Mouse (Mus musculus): ENCODE results near the gene Tox3.

The Tox3 gene

GRCm38 (mm10) chr8:90323824-90324223 lies 24.3 kb downstream of the Tox3 start:
- DNase-seq = no peak

DNA sequence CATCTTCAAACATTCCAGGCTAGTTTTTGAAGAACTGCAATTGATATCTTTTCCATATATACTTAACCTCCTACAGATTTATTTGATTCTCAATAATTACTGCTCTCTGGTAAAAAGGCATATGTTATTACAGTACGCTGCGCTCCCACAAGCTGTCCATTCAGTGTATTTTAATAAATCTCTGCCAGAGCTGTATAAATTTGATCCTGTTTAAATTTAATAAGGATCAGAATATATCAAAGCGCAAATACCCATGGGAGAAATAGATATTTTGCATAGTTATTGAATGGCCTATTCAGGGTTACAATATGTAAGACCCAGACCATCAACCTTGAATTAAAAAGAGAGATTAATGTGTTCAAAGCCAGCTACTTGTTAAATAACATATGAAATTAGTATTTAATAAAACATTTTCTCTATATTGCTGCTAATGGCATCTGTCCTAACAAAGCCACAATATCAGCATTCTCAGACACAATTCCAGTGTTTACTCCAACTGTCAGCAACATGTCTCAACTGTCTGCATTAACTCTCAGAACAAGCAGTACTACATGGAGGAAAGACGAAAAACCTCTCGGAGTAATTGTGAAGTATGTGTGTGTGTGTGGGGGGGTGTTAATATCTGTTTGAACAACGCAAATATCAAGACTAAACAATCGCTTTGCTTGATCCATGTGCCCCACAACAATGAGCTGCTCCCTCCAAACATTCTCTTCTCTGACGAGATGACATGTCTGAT lies 25.3 kb downstream of the Tox3 start:
- no peak for DNase-seq

GRCm38 (mm10) chr8:90321255-90321654 lies 26.9 kb downstream of the Tox3 start:
- no peak for DNase-seq

GRCm38 (mm10) chr8:90314312-90314711 lies 33.8 kb downstream of the Tox3 start:
- DNase-seq = no peak

DNA sequence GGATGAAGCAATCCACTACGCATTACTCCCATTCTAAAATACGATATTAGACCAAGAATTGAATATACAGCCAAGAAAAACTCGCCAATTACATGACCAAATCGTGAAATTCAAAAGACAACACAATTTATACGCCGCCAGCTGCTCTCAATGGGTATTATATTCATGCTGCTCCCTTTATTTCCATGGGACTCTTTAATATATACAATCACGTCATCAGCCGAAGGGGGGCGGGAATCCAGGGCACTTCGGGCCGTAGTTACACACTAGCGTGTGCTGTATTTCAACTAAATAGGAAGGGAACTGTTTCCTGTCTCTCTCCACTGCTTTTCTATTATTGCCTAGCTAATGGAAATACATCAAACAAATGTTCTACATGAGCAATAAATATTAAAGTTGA lies 45.2 kb downstream of the Tox3 start:
- DNase-seq = no peak

DNA sequence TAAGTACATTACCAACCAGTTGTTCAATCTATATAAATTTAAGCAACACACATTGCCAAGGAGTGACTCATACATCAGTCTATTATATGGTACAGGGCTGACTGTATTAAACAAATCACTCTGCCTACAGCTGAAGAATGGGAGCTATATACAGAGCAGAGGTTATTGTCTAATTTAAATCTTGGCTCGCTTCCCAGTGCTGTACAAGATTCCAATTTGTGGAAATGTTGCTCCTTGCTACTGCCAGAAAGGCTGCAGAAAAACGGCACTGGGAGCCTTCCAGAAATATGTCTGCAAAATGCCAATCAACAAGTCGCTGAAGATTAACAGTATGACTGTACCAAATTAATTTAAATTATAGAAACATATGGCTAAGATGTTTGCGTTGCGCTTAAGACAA lies 45.9 kb downstream of the Tox3 start:
- no peak for DNase-seq

DNA sequence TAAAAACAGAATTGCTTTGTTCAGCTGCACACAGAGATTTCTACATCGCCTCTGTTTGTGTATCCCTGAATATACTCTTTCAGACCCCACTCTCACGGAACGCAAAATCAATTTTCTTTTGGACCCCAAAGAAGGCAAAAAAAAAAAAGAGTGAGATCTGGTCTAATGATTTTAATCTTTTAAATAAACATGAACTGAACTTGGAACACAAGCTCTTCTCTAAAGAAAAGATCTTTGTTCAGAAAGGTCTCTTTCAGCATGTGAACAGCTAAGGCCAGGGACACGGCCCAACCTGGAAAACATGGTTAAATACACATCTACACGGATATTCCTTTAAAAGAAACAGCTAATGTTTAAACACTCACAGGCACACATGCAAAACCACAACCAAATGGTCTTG lies 46.6 kb downstream of the Tox3 start:
- DNase-seq = no peak

GRCm38 (mm10) chr8:90300973-90301372 lies 47.2 kb downstream of the Tox3 start:
- DNase-seq = no peak

DNA sequence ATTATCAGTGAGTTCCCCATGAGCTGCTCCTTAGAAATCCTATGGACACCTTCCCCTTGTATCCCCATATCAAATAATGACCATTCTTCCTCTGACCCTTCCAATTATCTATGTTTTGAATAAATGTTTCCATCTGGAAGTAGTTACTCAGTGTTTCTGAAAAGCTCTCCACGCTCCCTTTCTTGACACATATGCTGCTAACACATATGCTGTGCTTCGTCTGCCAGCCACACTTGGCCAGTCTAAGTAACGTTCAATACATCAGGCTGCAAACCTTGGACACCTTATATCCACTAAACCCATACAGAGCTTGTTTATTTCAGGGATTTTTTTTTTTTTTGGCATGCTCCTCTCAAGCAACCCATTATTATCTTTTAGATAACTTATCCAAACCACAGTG lies 54.1 kb downstream of the Tox3 start:
- DNase-seq = no peak

GRCm38 (mm10) chr8:90290811-90291210 lies 57.3 kb downstream of the Tox3 start:
- DNase-seq = no peak

GRCm38 (mm10) chr8:90276722-90277121 lies 71.4 kb downstream of the Tox3 start:
- DNase-seq = no peak

GRCm38 (mm10) chr8:90273182-90273581 lies 75.0 kb downstream of the Tox3 start:
- no peak for DNase-seq

DNA sequence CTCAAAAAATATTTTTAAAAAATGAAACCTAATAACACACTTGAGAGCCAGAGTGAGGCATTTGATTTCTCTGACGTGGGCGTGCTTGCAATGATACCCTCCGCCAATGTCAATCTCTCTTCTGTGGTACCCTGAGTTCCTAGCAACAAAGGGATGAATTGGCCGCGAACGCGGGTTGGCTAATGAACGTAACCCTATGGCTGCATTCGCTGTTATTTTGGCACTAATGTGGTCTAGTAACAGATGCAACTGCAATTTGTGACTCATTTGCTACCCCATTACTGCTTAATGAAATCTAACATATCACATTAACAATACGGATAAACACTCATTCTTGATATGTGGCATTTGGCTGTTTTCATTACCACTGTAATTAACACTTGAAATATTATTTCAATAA lies 76.2 kb downstream of the Tox3 start:
- no peak for DNase-seq

GRCm38 (mm10) chr8:90267698-90268256 lies 80.4 kb downstream of the Tox3 start:
- no peak for DNase-seq

DNA sequence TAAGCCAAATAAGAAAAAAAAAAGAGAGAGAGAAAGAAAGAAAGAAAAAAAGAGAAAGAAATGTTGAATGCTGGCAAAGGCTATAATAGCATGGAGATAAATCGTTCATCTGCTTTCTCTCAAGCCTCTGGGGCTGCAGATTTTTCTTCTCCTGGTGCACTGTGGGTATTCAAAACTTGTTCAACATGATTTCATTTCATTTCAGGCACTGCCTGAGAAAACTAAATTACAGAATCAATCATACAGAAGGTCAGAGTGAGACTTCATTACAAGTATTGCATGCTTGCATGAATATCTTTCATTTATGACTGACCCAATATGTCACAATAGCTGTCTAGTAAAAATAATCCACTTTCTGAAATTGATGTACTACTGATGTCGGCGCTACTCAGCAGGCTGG lies 81.2 kb downstream of the Tox3 start:
- DNase-seq = no peak

- no peak for DNase-seq
These were observed 81.9 kb downstream of the Tox3 start for GRCm38 (mm10) chr8:90266239-90266638.

DNA sequence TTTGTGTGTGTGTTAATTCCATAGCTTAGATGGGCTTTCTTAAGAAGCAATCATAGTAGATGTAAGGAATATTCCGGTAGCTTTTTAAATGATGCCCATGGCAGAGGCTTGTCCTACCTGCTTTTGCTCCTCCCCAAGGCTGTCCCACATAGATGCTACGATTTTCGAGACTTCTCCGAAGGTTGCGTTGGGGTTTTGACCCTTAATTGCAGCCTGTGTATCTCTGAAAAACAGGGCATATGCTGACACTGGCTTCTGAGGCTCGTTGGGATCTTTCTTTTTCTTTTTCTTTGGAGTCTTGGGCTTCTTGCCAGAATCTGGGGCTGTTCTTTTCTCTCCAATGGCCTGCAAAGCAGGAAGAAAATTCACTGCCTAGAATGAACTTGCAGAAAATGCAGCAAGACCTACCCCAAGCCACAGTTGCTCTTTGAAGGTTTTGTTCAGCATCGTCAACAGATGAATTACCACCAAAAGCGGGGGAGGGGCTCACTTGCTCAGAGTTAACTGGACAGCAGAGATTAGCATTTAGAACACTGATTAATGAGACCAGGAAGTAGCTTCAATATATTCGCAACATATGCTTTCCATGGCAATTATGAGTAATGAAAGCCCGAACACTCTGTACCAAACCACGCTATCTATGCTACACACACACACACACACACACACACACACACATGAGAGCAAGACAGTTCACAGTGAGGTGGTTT lies 93.8 kb downstream of the Tox3 start:
- DNase-seq = no peak

DNA sequence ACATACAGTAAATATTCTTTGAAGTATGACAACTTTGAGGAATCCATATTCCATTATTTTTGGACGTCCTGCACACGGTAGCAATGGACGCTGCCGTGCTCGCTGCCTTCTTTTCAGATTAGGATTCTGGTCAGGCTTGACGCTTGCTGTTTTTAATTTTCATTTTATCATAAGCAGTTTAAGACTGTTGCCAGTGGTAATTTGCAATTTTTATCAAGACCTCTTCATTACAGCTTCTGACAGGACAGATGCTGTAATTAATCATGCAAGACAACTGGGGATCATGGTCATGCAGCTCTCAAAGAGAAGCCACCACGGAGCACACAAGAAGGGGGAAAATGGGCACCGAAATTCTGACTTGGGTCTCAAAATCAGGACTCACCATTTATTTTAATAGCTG lies 101.8 kb downstream of the Tox3 start:
- DNase-seq = no peak

DNA sequence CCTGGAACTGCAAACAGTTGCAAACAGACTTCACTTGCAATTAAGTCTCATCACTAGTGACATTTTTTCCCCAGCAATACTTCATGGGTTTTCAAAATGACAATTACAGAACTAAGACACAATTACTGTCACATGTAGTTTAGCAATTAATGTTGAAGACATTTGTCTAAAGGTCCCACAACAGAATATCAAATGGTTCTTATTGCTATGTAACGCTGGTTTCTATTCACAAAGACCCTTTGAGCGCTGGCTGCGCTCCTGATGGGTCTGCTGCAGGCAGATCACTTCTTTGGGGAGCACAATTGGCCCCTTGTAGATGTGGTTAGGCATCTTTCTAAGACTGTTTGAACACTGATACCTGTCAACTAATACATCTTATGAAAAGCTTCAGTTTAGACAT lies 102.3 kb downstream of the Tox3 start:
- DNase-seq = no peak

DNA sequence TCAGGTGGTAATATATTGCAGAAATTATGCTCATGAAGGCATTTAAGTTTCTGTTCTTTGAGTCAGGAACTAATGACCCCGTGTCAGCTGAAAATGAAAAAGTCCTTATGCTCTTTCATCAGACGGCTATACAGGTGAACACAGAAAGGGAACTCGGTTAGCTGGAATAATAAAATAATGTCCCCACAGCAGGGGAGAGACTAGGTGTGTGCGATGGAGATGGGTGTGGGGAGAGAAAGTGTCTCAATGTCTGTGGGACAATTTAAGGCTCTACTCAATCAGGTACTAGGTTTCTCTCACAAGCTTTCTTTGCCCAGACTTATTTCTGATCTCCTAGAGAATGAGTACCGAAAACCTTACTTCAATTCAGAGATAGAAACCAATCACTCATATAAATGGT lies 103.0 kb downstream of the Tox3 start:
- no peak for DNase-seq

DNA sequence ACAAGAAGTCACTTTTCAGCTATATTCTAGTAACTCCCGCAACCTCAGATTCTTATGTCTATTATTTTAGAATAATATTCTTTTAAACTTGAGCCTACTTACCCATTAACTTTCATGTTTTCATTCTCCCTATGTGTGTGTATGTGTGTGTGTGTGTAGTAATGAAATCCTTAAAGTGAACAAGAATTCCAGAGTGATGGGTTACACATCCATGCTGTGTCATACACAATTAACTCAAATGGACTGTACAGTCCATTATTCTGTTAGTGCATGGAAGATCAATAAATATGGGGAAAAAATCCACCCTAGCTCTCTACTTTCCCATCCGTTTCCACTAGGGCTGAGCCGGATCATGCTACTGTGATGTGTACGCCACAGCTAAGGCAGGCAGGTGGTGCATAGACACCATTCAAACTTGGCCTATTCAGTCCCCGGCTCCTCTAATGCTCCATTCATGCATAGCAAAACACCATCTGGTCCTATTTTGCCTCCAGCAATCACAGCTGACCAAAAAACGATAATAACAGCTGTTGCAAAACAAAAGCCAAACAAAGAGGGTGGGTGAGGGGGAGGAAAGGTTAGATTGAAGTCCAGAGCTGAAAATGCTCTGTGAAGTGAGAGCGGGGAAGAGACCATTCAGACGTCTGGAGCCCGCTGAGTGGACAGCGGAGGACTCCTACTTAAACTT lies 103.5 kb downstream of the Tox3 start:
- DNase-seq = no peak

- no peak for DNase-seq
These were observed 104.2 kb downstream of the Tox3 start for GRCm38 (mm10) chr8:90243957-90244356.

GRCm38 (mm10) chr8:90242351-90242750 lies 105.8 kb downstream of the Tox3 start:
- no peak for DNase-seq

GRCm38 (mm10) chr8:90241461-90241860 lies 106.7 kb downstream of the Tox3 start:
- DNase-seq = no peak

All from thymus, postnatal 36 days (tissue).